In the genomic region with DNA sequence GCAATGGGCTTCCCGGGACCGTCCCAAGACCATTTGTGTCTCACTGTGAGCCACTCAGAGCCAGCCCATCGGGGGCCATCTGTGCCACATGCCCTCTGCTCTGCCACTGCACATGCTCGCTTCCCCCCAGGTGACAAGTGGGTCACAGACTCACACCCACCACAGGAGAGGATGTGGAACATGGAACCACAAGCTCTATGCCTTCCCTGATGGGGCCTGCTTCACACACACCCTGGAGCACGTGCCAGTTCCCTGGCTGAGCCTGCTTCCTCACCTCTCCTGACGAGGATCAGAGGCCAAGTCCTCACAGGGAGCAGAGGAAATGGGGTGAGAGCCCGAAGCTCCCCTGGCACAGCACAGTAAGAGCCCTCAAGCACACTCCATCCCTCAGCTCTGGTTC, we compare ENCODE assay signal across 13 mouse cellular contexts. TPM values are rescaled to one million over a fixed set of nuclear protein-coding genes. Genes with fewer than 3 reads are reported as not detected.
DNase-seq lines count a peak whose midpoint lies in the region; ATAC-seq and TF ChIP-seq lines count a peak whose summit lies in the region.
"Had no signal": no experiment of that assay in that cellular context is flagged by ENCODE, and none has a peak within 500 bp of the region (broad histone marks: within the 10 kb centered on the region; RNA-seq: fewer than 3 reads in every experiment).

No protein-coding gene starts in this region.

- no peak for TF ChIP-seq CTCF in layer of hippocampus, adult 2 months (conservative IDR thresholded peaks at IDR 0.05)
- TF ChIP-seq CTCF in Patski (IDR thresholded peaks at IDR 0.05) = no peak

- CTCF ChIA-PET in Patski (lab: Charles Lee) = no interaction called here

- H3K27me3 ChIP-seq in Patski = no peaks in the 10 kb centered on the region
- H3K27me3 ChIP-seq: embryonic facial prominence, embryonic 15.5 days; heart, embryonic 15.5 days had no signal

- H3K4me3 ChIP-seq in layer of hippocampus, adult 2 months = no peak overlapping the region
- H3K4me3 ChIP-seq: embryonic facial prominence, embryonic 15.5 days; heart, embryonic 15.5 days had no signal

- DNase-seq in layer of hippocampus, adult 2 months (ENCODE audit: low spot score in 2 of 2) = no peak
- DNase-seq in layer of hippocampus, postnatal 25 days (ENCODE audit: extremely low spot score in 1 of 2, low spot score in 1 of 2) = no peak
- DNase-seq in Patski (ENCODE audit: low read depth, low spot score) = no peak
- DNase-seq in induced T-regulatory cell, adult 2 months (ENCODE audit: low read depth) = peak; percentile 63
- peak; percentile 71 to 83 for DNase-seq in thymus, adult 18-20 months
- DNase-seq in Muller cell, postnatal 12 days (ENCODE audit: inconsistent ontology term) = no peak
- no peak for DNase-seq in kidney, adult 8-10 months
- no peak for DNase-seq in urinary bladder, postnatal 10 days (ENCODE audit: low spot score)
- DNase-seq: cerebellum, adult 8-10 months; lung, embryonic 14.5 days had no signal

- POLR2A ChIA-PET in Patski (lab: Charles Lee) = interaction anchor here (0.6 to 1.2 kb wide), 3 partner anchors 15 to 62 kb away, joined by 3 to 5 read pairs (median 3); a partner anchor contains a TSS

- peak; percentile 42 for ATAC-seq in Patski

- in situ Hi-C loops in Patski (cut with MboI; ENCODE audit: low pct_unique_long_range_greater_than_20kb) = no loop called here

- H3K27ac ChIP-seq in layer of hippocampus, adult 2 months = peak overlapping the region; percentile 70; the same call in 1 of the 2 replicates
- H3K27ac ChIP-seq: embryonic facial prominence, embryonic 15.5 days; heart, embryonic 15.5 days had no signal

RNA-seq across cellular contexts. Expression of a gene that starts 14.8 kb away (rescaled TPM):
- total RNA-seq in layer of hippocampus, adult 2 months (2021) = 10 to 100 TPM; 12.3 to 12.4 TPM
- total RNA-seq in layer of hippocampus, postnatal 25 days (2021) = 10 to 100 TPM; 11.4 to 13.6 TPM
- 15.1 TPM for polyA plus RNA-seq in Patski (2021)

RNA-seq across cellular contexts. Expression of a gene that starts 32.2 kb away (rescaled TPM):
- 10 to 100 TPM; 37.3 to 38.6 TPM for total RNA-seq in layer of hippocampus, adult 2 months (2021)
- 10 to 100 TPM; 34.3 to 41.1 TPM for total RNA-seq in layer of hippocampus, postnatal 25 days (2021)
- polyA plus RNA-seq in Patski (2021) = 26.9 TPM

RNA-seq across cellular contexts. Expression of a gene that starts 36.9 kb away (rescaled TPM):
- total RNA-seq in layer of hippocampus, adult 2 months (2021) = under 1 TPM; 0.39 to 0.59 TPM
- under 1 TPM; 0.75 to 0.81 TPM for total RNA-seq in layer of hippocampus, postnatal 25 days (2021)
- polyA plus RNA-seq in Patski (2021) = not detected

RNA-seq across cellular contexts. Expression of a gene that starts 52.3 kb away (rescaled TPM):
- 1 to 10 TPM in 1 of 2 experiments, under 1 TPM in 1; 0.90 to 2.6 TPM for total RNA-seq in layer of hippocampus, adult 2 months (2021)
- total RNA-seq in layer of hippocampus, postnatal 25 days (2021) = 1 to 10 TPM; 1.1 TPM
- polyA plus RNA-seq in Patski (2021) = not detected
- polyA plus RNA-seq: G1E had no signal

Comparison
In these comparisons a context has a peak if more than half of its experiments do, and no peak if none do; other contexts are left out.
1. DNase-seq: peak in induced T-regulatory cell, adult 2 months (single experiment) and thymus, adult 18-20 months (2 of 2); none in layer of hippocampus, adult 2 months (0 of 2), layer of hippocampus, postnatal 25 days (0 of 2), Patski (single experiment), Muller cell, postnatal 12 days (single experiment), kidney, adult 8-10 months (0 of 2) and urinary bladder, postnatal 10 days (single experiment).